Mouse (Mus musculus): ENCODE data around the gene Plvap. TPM values are rescaled to one million over a fixed set of nuclear protein-coding genes. Genes with fewer than 3 reads are reported as not detected.

The Plvap gene
- total and polyA plus RNA-seq, 3 experiments, result 11.7 to 20.4 TPM; not detected in 1

GRCm38 (mm10) chr8:71528362-71529073 lies 17.0 kb upstream of the Plvap start:
- Histone ChIP-seq H3K27me3 (ENCODE audit: control insufficient read depth in 1 of 2, insufficient read depth in 2 of 2, low read length in 2 of 2) (no peaks in the 10 kb centered on the region; a peak in 1 of 4 replicates), H3K79me2 (ENCODE audit: control insufficient read depth, insufficient read depth, low read length, poor library complexity) (no peaks in the 10 kb centered on the region), H3K4me1 (ENCODE audit: control insufficient read depth in 1 of 2, insufficient read depth in 2 of 2, low read length in 2 of 2) (no peaks in the 10 kb centered on the region), H3K9me3 (replicated peaks; ENCODE audit: insufficient read depth, low read length) (no peaks in the 10 kb centered on the region), H3K27ac (ENCODE audit: control insufficient read depth, low read depth, low read length) (no peak overlapping the region), H3K36me3 (ENCODE audit: control insufficient read depth in 1 of 2, insufficient read depth in 2 of 2, low read length in 2 of 2) (no peaks in the 10 kb centered on the region), H3K4me3 (ENCODE audit: control insufficient read depth in 1 of 2, insufficient read depth in 1 of 2, low read depth in 2 of 2, low read length in 2 of 2) (no peak overlapping the region), H3K9ac (ENCODE audit: control insufficient read depth, low read depth, low read length, poor library complexity, severe bottlenecking) (no peak overlapping the region)
- TF ChIP-seq MEF2A (IDR thresholded peaks at IDR 0.05; ENCODE audit: extremely low read depth, insufficient replicate concordance, low read depth, low read length, poor library complexity, severe bottlenecking), result no peak
- no peak for TF ChIP-seq CHD2 (IDR thresholded peaks at IDR 0.05; ENCODE audit: low read length)
- no peak for TF ChIP-seq TCF12 (IDR thresholded peaks at IDR 0.05; ENCODE audit: low read depth, low read length)
- no peak for TF ChIP-seq NELFE (IDR thresholded peaks at IDR 0.05; ENCODE audit: low read depth, low read length)
- no peak for TF ChIP-seq POLR2AphosphoS2 (IDR thresholded peaks at IDR 0.05; ENCODE audit: low read length)
- no peak for TF ChIP-seq MYB (IDR thresholded peaks at IDR 0.05; ENCODE audit: low read depth, low read length)
- TF ChIP-seq USF2 (IDR thresholded peaks at IDR 0.05; ENCODE audit: borderline replicate concordance in 1 of 2, insufficient read depth in 1 of 2, low read depth in 1 of 2, low read length in 2 of 2), result no peak
- TF ChIP-seq E2F4 (IDR thresholded peaks at IDR 0.05; ENCODE audit: borderline replicate concordance, low read depth, low read length), result no peak
- no peak for TF ChIP-seq MAFK (IDR thresholded peaks at IDR 0.05; ENCODE audit: borderline replicate concordance, low read depth, low read length)
- TF ChIP-seq POLR2AphosphoS5 (IDR thresholded peaks at IDR 0.05; ENCODE audit: borderline replicate concordance, low read depth, low read length), result no peak
- no peak for TF ChIP-seq RAD21 (IDR thresholded peaks at IDR 0.05; ENCODE audit: low read depth, low read length)
- no peak for TF ChIP-seq ZMIZ1 (IDR thresholded peaks at IDR 0.05; ENCODE audit: low read depth, low read length)
- no peak for TF ChIP-seq ZNF384 (IDR thresholded peaks at IDR 0.05; ENCODE audit: low read depth, low read length)
- no peak for TF ChIP-seq ZC3H11A (IDR thresholded peaks at IDR 0.05; ENCODE audit: low read depth, low read length)
- DNase-seq (ENCODE audit: low read depth, low spot score), result no peak

- Histone ChIP-seq H3K4me3 (ENCODE audit: control insufficient read depth in 1 of 2, insufficient read depth in 1 of 2, low read depth in 2 of 2, low read length in 2 of 2) (no peak overlapping the region), H3K79me2 (ENCODE audit: control insufficient read depth, insufficient read depth, low read length, poor library complexity) (no peaks in the 10 kb centered on the region), H3K9ac (ENCODE audit: control insufficient read depth, low read depth, low read length, poor library complexity, severe bottlenecking) (no peak overlapping the region), H3K9me3 (replicated peaks; ENCODE audit: insufficient read depth, low read length) (no peaks in the 10 kb centered on the region), H3K36me3 (ENCODE audit: control insufficient read depth in 1 of 2, insufficient read depth in 2 of 2, low read length in 2 of 2) (no peaks in the 10 kb centered on the region), H3K27me3 (ENCODE audit: control insufficient read depth in 1 of 2, insufficient read depth in 2 of 2, low read length in 2 of 2) (no peaks in the 10 kb centered on the region; a peak in 1 of 4 replicates), H3K27ac (ENCODE audit: control insufficient read depth, low read depth, low read length) (no peak overlapping the region), H3K4me1 (ENCODE audit: control insufficient read depth in 1 of 2, insufficient read depth in 2 of 2, low read length in 2 of 2) (no peaks in the 10 kb centered on the region)
- no peak for TF ChIP-seq MAX (IDR thresholded peaks at IDR 0.05; ENCODE audit: low read length)
- TF ChIP-seq MAZ (IDR thresholded peaks at IDR 0.05; ENCODE audit: low read depth, low read length), result no peak
- no peak for TF ChIP-seq MAFK (IDR thresholded peaks at IDR 0.05; ENCODE audit: borderline replicate concordance, low read depth, low read length)
- TF ChIP-seq MXI1 (IDR thresholded peaks at IDR 0.05; ENCODE audit: low read depth, low read length), result no peak
- no peak for TF ChIP-seq MEF2A (IDR thresholded peaks at IDR 0.05; ENCODE audit: extremely low read depth, insufficient replicate concordance, low read depth, low read length, poor library complexity, severe bottlenecking)
- no peak for TF ChIP-seq JUND (IDR thresholded peaks at IDR 0.05; ENCODE audit: low read depth, low read length)
- TF ChIP-seq NELFE (IDR thresholded peaks at IDR 0.05; ENCODE audit: low read depth, low read length), result no peak
- DNase-seq (ENCODE audit: low read depth, low spot score), result no peak
These were observed 15.8 kb upstream of the Plvap start for GRCm38 (mm10) chr8:71527162-71527870.

All from MEL (cell line).